Mouse (Mus musculus): ENCODE results near the gene Tead1. TPM values are rescaled to one million over a fixed set of nuclear protein-coding genes. Genes with fewer than 3 reads are reported as not detected.
"Not testable (repeated sequence)": the region's sequence is repeated elsewhere in the genome, so short reads cannot be mapped to it uniquely, and the experiment has no call there.

Tead1 gene
- polyA plus RNA-seq, 1 experiment from 2014 or later: 18.0 TPM

DNA sequence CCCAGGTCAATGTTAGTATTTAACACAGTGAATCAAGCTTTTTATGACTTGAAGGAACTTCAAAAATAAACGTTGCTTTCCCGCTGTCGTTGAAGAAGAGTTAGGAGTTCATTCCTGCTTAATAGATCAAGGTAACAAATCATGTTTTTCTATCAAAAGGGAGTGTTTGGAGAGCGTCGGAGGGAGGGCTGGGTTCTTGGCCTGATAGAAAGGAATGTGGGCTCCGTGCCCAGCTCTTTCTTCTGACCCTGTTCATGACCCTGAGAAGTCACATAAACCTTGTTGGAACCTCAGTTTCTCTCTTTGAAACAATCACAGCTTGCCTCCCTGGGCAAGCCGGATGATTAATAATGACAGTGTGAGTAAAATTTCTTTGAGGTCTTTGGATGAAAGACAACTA lies 251.6 kb downstream of the Tead1 start:
- no peak for ATAC-seq (replicated peaks)
- H3K9ac ChIP-seq (replicated peaks): no peak overlapping the region
- H3K9me3 ChIP-seq: no peaks in the 10 kb centered on the region
- H3K27ac ChIP-seq (replicated peaks): no peak overlapping the region
- no peak overlapping the region for H3K4me3 ChIP-seq
- H3K4me1 ChIP-seq: no peaks in the 10 kb centered on the region
- no peaks in the 10 kb centered on the region for H3K36me3 ChIP-seq
- no peak overlapping the region for H3K4me2 ChIP-seq (replicated peaks)
- 52% methylated on average over 7 of the region's 7 CpGs for WGBS
- no peaks in the 10 kb centered on the region for H3K27me3 ChIP-seq

DNA sequence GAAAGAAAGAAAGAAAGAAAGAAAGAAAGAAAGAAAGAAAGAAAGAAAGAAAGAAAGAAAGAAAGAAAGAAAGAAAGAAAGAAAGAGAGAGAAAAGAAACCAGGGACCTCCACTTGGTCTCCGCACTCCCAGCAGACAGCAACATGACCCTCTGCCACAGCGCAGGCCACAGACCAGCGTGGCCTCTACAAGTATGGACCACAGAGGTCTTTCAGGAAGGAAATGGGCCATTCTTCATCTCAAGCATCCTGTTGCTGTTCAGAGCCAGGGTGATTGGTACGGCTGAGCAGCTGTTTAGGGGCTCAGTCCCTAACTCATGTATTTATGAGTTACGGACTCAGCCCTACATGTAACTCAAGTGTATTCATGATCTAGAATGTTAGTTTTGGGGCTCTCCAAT lies 256.8 kb downstream of the Tead1 start:
- H3K27me3 ChIP-seq; H3K4me3 ChIP-seq; H3K4me2 ChIP-seq (replicated peaks); H3K9ac ChIP-seq (replicated peaks); H3K4me1 ChIP-seq; H3K36me3 ChIP-seq; H3K9me3 ChIP-seq; ATAC-seq (replicated peaks); H3K27ac ChIP-seq (replicated peaks): not testable (repeated sequence)
- WGBS: 91% methylated on average over 5 of the region's 5 CpGs

DNA sequence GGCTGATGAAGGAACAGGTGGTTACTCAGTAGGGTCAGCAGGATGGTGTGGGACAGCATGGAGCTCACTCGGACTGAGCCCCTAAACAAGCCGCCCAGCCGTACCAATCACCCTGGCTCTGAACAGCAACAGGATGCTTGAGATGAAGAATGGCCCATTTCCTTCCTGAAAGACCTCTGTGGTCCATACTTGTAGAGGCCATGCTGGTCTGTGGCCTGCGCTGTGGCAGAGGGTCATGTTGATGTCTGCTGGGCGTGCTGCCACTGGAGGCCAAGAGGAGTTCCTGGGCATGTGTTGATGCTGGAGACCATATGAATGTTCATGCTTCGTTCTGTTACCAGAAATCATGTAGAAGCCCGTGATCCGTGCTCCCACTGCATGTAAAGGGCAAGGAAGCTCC lies 258.0 kb downstream of the Tead1 start:
- H3K27ac ChIP-seq (replicated peaks): no peak overlapping the region
- no peaks in the 10 kb centered on the region for H3K27me3 ChIP-seq
- 95% methylated on average over 8 of the region's 8 CpGs for WGBS
- no peaks in the 10 kb centered on the region for H3K9me3 ChIP-seq
- no peak for ATAC-seq (replicated peaks)
- H3K4me2 ChIP-seq (replicated peaks): no peak overlapping the region
- no peaks in the 10 kb centered on the region for H3K36me3 ChIP-seq
- no peak overlapping the region for H3K4me3 ChIP-seq
- H3K9ac ChIP-seq (replicated peaks): no peak overlapping the region
- no peaks in the 10 kb centered on the region for H3K4me1 ChIP-seq

DNA sequence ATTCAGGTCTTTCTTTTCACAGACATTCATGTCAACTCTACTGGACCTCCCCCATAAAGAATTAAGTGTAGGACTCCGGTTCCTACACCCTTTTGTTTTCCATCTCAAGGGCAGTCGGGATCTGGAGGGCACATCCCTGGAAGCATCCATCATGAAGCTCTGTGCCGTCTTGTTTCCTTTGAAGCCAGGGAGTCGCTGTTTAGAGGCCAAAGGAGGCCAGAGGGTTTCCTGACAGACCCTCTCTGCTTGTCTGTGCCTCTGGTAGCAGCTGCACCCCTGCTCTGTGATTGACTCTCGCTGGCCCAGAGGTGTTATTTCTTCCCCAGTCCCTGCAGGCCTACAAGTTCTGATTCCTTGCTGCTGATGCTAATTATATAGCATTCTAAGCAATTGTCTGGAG lies 259.8 kb downstream of the Tead1 start:
- no peak for ATAC-seq (replicated peaks)
- no peaks in the 10 kb centered on the region for H3K27me3 ChIP-seq
- H3K27ac ChIP-seq (replicated peaks): no peak overlapping the region
- H3K9me3 ChIP-seq: no peaks in the 10 kb centered on the region
- no peak overlapping the region for H3K4me3 ChIP-seq
- H3K9ac ChIP-seq (replicated peaks): no peak overlapping the region
- H3K36me3 ChIP-seq: no peaks in the 10 kb centered on the region
- H3K4me1 ChIP-seq: no peaks in the 10 kb centered on the region
- H3K4me2 ChIP-seq (replicated peaks): no peak overlapping the region
- 61% methylated on average over 5 of the region's 5 CpGs for WGBS

DNA sequence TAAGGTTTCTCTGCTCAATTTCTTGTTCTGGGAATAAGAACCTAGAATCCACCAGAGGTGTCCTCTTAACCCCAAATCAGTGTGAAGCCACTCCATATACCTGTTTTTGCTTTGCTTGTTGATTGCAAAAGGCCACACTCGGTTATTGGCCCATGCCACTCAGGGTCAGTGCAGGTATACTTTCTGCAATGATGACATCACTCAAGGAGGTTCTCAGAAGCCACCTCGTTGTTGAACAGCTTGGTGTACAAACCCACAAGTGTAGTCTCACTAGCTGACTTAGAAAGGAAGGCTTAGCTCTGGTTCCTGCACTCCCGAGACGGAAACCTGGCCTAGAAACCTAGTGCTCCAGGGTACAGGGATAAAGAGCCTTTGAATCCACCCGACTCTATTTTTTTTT lies 263.4 kb downstream of the Tead1 start:
- H3K9ac ChIP-seq (replicated peaks): no peak overlapping the region
- H3K27me3 ChIP-seq: no peaks in the 10 kb centered on the region
- H3K36me3 ChIP-seq: no peaks in the 10 kb centered on the region
- WGBS: 79% methylated on average over 5 of the region's 5 CpGs
- H3K4me1 ChIP-seq: no peaks in the 10 kb centered on the region
- no peaks in the 10 kb centered on the region for H3K9me3 ChIP-seq
- no peak overlapping the region for H3K27ac ChIP-seq (replicated peaks)
- no peak for ATAC-seq (replicated peaks)
- no peak overlapping the region for H3K4me2 ChIP-seq (replicated peaks)
- no peak overlapping the region for H3K4me3 ChIP-seq

DNA sequence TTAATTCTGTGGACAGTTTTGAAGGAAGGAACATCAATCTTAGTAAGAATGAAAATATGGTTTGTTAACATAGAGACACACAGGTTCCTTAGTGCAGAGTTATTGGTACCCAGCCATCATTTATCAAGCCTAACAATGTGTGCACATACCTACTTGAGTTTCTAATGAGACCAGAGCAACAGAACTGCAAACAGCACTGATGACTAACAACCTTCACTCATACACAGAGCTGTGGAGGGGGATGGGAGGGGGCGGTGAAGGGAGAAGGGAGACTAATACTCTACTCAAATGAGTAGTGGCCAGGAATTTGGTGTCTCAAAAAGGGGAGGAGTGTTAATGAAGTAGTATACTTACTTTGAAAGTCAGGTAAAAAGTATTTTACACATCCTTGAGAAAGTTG lies 263.9 kb downstream of the Tead1 start:
- 66% methylated on average over 1 of the region's 1 CpGs for WGBS
- H3K4me3 ChIP-seq: no peak overlapping the region
- no peaks in the 10 kb centered on the region for H3K9me3 ChIP-seq
- no peak overlapping the region for H3K27ac ChIP-seq (replicated peaks)
- no peak overlapping the region for H3K4me2 ChIP-seq (replicated peaks)
- no peaks in the 10 kb centered on the region for H3K36me3 ChIP-seq
- ATAC-seq (replicated peaks): no peak
- no peaks in the 10 kb centered on the region for H3K4me1 ChIP-seq
- no peaks in the 10 kb centered on the region for H3K27me3 ChIP-seq
- no peak overlapping the region for H3K9ac ChIP-seq (replicated peaks)

DNA sequence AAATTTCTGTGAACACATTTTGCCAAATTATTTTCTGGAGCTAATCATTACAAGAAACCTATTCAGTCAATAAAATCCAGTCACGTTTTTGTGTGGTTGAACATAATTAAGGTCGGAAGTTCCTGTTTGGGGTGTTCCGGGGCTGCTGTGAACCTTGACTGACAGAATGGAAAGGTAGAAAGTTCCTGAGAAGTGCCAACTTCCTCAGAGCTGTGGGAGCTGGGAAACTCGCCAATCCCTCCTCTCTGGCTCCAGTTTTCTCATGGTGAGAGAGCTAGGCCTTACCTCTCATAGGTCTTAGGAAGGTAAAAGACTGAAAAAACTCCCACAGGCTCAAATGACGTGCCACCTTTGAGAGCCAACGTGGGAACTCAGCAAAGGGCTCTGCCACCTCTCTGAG lies 267.6 kb downstream of the Tead1 start:
- no peaks in the 10 kb centered on the region for H3K36me3 ChIP-seq
- H3K4me1 ChIP-seq: no peaks in the 10 kb centered on the region
- no peak for ATAC-seq (replicated peaks)
- no peak overlapping the region for H3K9ac ChIP-seq (replicated peaks)
- WGBS: 59% methylated on average over 6 of the region's 6 CpGs
- H3K27ac ChIP-seq (replicated peaks): no peak overlapping the region
- no peak overlapping the region for H3K4me2 ChIP-seq (replicated peaks)
- no peak overlapping the region for H3K4me3 ChIP-seq
- H3K27me3 ChIP-seq: no peaks in the 10 kb centered on the region
- H3K9me3 ChIP-seq: no peaks in the 10 kb centered on the region

DNA sequence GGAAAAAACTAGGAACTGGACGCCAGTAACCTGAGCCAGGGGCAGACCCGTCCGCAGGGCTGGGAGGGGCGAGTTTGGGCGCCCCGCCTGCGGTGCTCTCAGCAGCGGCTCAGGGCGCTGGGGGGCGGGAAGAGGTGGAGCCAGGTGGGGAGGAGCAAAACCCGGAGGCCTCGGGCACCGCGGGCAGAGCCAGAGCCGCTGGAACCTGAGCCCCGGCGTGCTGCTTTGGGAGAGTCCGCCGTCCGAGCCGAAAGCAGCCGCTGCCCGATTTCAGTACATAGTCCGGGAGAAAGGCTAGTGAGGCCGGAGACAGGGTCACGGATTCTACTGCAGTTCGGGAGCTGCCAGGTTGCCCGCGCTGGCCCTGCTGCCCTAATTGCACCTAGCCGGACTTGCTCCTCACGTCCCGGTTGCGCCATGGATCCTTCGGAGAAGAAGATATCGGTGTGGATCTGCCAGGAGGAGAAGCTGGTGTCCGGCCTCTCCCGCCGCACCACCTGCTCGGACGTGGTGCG lies 274.7 kb downstream of the Tead1 start, which contains the start of gene Rassf10:
Gene Rassf10, plus strand, starts transcription at position 186 of the 515 bp plus-strand sequence.
- Histone ChIP-seq H3K27ac (replicated peaks) (no peak within 1 kb of the TSS), H3K27me3 (peaks cover 37% of the 10 kb centered on the region), H3K4me3 (peak within 1 kb of the TSS; percentile 51), H3K36me3 (no peaks in the 10 kb centered on the region), H3K4me2 (replicated peaks) (peak within 1 kb of the TSS; percentile 95), H3K9me3 (no peaks in the 10 kb centered on the region), H3K9ac (replicated peaks) (peak within 1 kb of the TSS; percentile 50), H3K4me1 (peaks cover 27% of the 10 kb centered on the region)
- ATAC-seq (replicated peaks): peak; percentile 75
- WGBS: under 1% methylated on average over 41 of the region's 41 CpGs

DNA sequence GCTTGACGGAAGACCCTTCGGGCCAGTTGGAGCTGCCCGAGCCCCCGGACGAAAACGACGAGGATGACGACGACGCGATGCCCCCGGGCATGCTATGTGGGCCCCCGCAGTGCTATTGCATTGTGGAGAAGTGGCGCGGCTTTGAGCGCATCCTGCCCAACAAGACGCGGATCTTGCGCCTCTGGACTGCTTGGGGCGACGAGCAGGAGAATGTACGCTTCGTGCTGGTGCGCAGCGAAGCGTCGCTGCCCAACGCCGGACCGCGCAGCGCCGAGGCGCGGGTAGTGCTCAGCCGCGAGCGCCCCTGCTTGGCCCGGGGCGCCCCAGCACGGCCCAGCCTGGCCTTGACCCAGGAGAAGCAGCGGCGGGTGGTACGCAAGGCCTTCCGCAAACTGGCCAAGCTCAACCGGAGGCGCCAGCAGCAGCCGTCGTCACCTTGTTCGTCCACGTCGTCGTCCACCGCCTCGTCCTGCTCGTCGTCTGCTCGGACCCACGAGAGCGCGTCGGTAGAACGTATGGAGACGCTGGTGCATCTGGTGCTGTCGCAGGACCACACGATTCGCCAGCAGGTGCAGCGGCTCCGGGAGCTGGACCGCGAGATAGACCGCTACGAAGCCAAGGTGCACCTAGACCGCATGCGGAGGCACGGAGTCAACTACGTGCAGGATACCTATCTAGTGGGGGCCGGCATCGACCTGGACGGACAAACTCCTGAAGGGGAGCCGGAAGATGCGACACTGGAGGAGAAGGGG lies 275.4 kb downstream of the Tead1 start:
- 1% methylated on average over 81 of the region's 82 CpGs for WGBS
- H3K27ac ChIP-seq (replicated peaks): no peak overlapping the region
- peaks cover 37% of the 10 kb centered on the region for H3K27me3 ChIP-seq

DNA sequence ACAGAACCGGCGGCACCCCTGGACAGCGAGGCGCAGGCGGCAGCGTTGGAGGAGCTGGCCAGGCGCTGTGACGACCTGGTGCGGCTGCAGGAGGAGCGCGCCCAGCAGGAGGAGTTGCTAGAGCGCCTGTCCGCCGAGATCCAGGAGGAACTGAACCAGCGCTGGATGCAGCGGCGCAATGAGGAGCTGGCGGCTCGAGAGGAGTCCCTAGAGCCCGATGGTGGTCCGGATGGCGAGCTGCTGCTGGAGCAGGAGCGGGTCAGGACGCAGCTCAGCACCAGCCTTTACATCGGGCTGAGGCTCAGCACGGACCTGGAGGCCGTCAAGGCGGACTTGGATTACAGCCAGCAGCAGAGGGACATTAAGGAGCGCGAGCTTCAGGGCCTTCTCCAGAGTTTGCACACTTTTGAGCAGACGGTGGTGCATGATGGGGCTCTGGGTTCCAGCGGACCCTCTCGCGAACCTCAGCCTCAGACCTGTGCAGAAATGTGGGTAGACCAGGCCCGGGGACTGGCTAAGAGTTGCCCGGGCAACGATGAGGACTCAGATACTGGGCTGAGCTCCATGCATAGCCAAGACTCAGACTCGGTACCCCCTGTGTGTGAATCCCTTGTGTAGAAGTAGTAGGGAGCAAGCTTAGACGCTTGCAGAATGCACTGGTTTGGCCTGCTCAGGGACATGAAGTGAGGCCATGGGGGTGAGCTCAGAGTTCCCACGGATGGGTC lies 276.1 kb downstream of the Tead1 start:
- no peak overlapping the region for H3K27ac ChIP-seq (replicated peaks)
- no peaks in the 10 kb centered on the region for H3K9me3 ChIP-seq
- peak; percentile 53; the same call in 1 of the 2 replicates for ATAC-seq (replicated peaks)
- WGBS: 2% methylated on average over 40 of the region's 40 CpGs
- H3K27me3 ChIP-seq: peaks cover 37% of the 10 kb centered on the region
- peak overlapping the region; percentile 50 for H3K9ac ChIP-seq (replicated peaks)
- peak overlapping the region; percentile 51 for H3K4me3 ChIP-seq
- peaks cover 27% of the 10 kb centered on the region for H3K4me1 ChIP-seq
- peak overlapping the region; percentile 95 for H3K4me2 ChIP-seq (replicated peaks)
- no peaks in the 10 kb centered on the region for H3K36me3 ChIP-seq

More for the DNA sequence above, 275.4 kb downstream of the Tead1 start:
- H3K9me3 ChIP-seq: no peaks in the 10 kb centered on the region
- peak overlapping the region; percentile 51 for H3K4me3 ChIP-seq
- peaks cover 27% of the 10 kb centered on the region for H3K4me1 ChIP-seq
- peak overlapping the region; percentile 95 for H3K4me2 ChIP-seq (replicated peaks)
- no peaks in the 10 kb centered on the region for H3K36me3 ChIP-seq
- peak overlapping the region; percentile 50 for H3K9ac ChIP-seq (replicated peaks)
- 0 out of 2 replicates have a peak, but pooled peaks have one; percentile 45 for ATAC-seq (replicated peaks)

DNA sequence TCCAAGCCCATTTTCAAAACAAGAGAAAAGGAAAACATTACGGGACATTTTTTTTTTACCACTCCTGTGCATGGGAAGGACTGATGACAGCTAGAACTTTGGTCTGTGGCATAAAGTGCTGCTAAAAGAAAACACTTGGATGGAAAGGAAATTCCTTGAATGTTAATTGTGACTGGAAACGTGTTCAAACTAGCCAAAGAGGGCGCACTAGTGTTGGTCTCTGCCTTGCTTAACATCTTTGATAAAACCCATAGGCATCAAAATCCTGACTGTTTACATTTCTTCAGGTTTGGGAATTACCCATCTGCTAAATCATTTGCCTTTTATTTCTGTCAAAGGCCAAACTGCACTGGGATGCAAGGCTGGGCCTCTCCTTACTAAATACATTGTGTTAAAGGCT lies 276.8 kb downstream of the Tead1 start:
- no peak overlapping the region for H3K9ac ChIP-seq (replicated peaks)
- peak overlapping the region; percentile 51; the same call in 1 of the 2 replicates for H3K4me3 ChIP-seq
- WGBS: 32% methylated on average over 3 of the region's 3 CpGs
- peaks cover 37% of the 10 kb centered on the region for H3K27me3 ChIP-seq
- ATAC-seq (replicated peaks): no peak
- no peaks in the 10 kb centered on the region for H3K36me3 ChIP-seq
- no peak overlapping the region for H3K27ac ChIP-seq (replicated peaks)
- no peaks in the 10 kb centered on the region for H3K9me3 ChIP-seq
- H3K4me2 ChIP-seq (replicated peaks): peak overlapping the region; percentile 95; the same call in 1 of the 2 replicates
- H3K4me1 ChIP-seq: peaks cover 27% of the 10 kb centered on the region

Data from forebrain, embryonic 15.5 days (tissue).